Mouse (Mus musculus) adrenal gland, postnatal 10 days (tissue): ENCODE results near the gene Trim30c. TPM values are rescaled to one million over a fixed set of nuclear protein-coding genes. Genes with fewer than 3 reads are reported as not detected.
"Not testable (repeated sequence)": the region's sequence is repeated elsewhere in the genome, so short reads cannot be mapped to it uniquely, and the experiment has no call there.

Experiments
- DNase-seq: peaks from one replicate; pipeline ENCODE4 v3.0.0; 2021; ENCODE audit warnings: mixed read lengths
- long read RNA-seq, 2 experiments: library from polyadenylated mRNA; stranded (forward); transcript quantifications; one replicate each; pipeline ENCODE4 v2.0.0; 2021
- total RNA-seq, 2 experiments: library from RNA; stranded (reverse); gene quantifications; 2 replicates each; pipeline ENCODE4 v1.2.3; 2021

Trim30c gene
- total RNA-seq, result under 1 TPM in 1 of 2 experiments, not detected in 1; 0.18 TPM
- long read RNA-seq, experiment 1, result 0 reads
- long read RNA-seq, experiment 2, result 0 reads

GRCm38 (mm10) chr7:104400698-104401097, at the start of gene Trim30c:
Gene Trim30c, minus strand, starts transcription at chr7:104400837.
- DNase-seq, result no peak

GRCm38 (mm10) chr7:104445961-104446645, 45.5 kb upstream of the Trim30c start:
- peak; percentile 15 for DNase-seq

GRCm38 (mm10) chr7:104404460-104404950, 3.9 kb upstream of the Trim30c start:
- no peak for DNase-seq

DNA sequence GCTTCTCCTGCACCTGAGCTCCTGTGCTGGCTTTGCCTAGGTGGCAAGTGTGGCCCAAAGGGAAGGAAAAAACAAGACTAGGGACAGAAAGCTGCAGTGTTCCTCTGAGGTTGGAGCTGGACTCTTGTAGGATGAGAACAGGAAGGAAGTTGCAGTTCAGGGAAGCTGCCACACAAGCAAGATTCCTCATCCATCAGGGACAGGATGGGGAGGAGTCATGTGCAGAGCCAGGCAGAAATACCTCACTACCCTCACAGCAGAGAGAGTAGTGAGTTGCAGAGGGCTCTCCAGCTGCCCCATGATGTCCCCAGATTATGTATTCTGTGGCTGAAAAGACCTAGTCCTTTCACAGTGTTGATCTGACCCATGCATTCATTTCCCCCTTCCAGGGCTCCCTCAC, 503 bp upstream of the Trim30c start:
- DNase-seq, result no peak

- DNase-seq, result no peak
Observed at GRCm38 (mm10) chr7:104398492-104398891, 2.1 kb downstream of the Trim30c start.

- no peak for DNase-seq
Observed at GRCm38 (mm10) chr7:104369736-104370414, 30.8 kb downstream of the Trim30c start, which contains the start of gene Trim30b. Gene Trim30b, minus strand, starts transcription at chr7:104369884.

DNA sequence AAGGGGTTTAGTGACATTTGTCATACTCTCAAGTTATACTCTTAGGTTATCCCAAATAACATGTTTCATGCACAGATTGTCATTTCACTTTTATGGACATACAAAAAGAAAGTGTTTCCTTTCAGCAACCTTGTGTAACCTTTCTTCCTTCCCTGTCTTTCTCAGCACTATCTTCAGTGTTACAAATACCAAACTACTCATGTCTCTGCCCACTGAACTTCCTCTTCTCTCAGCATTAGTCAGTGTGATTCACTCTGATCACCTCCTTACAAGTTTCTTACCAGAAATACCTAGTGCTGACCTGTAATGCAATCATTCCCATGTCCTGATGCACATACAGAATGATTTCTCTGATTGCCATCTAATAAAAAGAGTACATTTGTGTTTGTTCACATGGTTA, 34.3 kb downstream of the Trim30c start:
- DNase-seq, result no peak

GRCm38 (mm10) chr7:104353600-104353967, 47.1 kb downstream of the Trim30c start:
- no peak for DNase-seq

GRCm38 (mm10) chr7:104352717-104353599, 47.7 kb downstream of the Trim30c start, which contains the start of gene Trim12c:
Gene Trim12c, minus strand, starts transcription at chr7:104353362.
- peak; percentile 79 for DNase-seq

GRCm38 (mm10) chr7:104348043-104348442, 52.6 kb downstream of the Trim30c start:
- DNase-seq, result not testable (repeated sequence)

DNA sequence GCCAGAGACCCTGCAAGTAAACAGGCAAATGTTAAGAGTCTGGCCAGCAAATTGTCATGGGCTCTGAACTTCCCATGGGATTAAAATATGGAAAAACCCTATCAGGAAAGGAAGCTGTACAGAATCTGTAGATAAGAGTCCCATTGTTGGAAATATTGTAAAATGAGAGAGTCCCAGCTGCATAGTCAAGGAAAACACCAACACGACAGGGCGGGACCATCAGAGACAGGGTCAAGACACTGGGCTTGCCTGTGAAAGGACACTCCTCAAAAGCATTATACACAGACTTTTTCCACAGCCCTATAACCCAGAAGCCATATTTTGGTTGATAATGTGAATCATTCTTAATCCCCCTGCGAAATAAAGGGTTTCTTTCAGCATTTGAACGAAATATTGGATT, 59.9 kb downstream of the Trim30c start:
- not testable (repeated sequence) for DNase-seq

DNA sequence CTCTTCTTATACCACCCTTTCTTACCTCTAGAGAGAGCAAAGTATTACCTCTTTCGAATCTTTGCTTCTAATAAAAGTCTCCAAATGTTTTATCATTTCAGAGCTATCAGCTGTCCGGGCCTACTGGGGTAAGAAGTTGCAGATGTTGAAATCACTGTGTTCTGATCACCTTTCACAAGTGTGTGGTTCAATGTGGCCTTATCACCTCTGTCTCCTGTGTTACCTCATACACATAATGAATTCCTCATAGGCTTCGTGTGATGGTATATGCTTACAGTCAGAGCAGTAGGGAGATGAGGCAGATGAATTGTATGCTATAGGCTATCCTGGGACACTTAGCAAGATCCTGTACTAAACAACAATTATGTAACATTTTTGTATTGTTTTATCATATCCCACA, 65.1 kb downstream of the Trim30c start:
- not testable (repeated sequence) for DNase-seq

Other genes with a start within 250 kb of the Trim30c start
- not detected for gene Olfm5, start 236.0 kb downstream of the Trim30c start, total RNA-seq
- not detected for gene Olfr648, start 217.4 kb downstream of the Trim30c start, total RNA-seq
- not detected for gene Olfr649, start 204.9 kb downstream of the Trim30c start, total RNA-seq
- 1 to 10 TPM in 1 of 2 experiments, under 1 TPM in 1; 0.33 to 1.7 TPM for gene Trim6, start 182.0 kb downstream of the Trim30c start, total RNA-seq
- gene Trim34a, start 156.4 kb downstream of the Trim30c start, total RNA-seq, result 1 to 10 TPM; 5.4 to 8.3 TPM
- 1 to 10 TPM; 3.7 to 4.5 TPM for gene Trim5, start 112.7 kb downstream of the Trim30c start, total RNA-seq
- gene Trim12a, start 85.4 kb downstream of the Trim30c start, total RNA-seq, result 10 to 100 TPM in 1 of 2 experiments, 1 to 10 TPM in 1; 7.2 to 15.9 TPM
- gene Trim34b, start 71.4 kb downstream of the Trim30c start, total RNA-seq, result under 1 TPM; 0.21 to 0.69 TPM
- gene Trim12c, start 47.5 kb downstream of the Trim30c start, total RNA-seq, result 10 to 100 TPM in 1 of 2 experiments, 1 to 10 TPM in 1; 7.1 to 11.7 TPM
- under 1 TPM; 0.21 to 0.39 TPM for gene Trim30b, start 31.0 kb downstream of the Trim30c start, total RNA-seq
- 1 to 10 TPM; 4.2 TPM for gene Trim30a, start 64.4 kb upstream of the Trim30c start, total RNA-seq
- gene Trim30d, start 107.0 kb upstream of the Trim30c start, total RNA-seq, result 1 to 10 TPM; 3.3 to 5.3 TPM
- not detected for gene Olfr651, start 149.3 kb upstream of the Trim30c start, total RNA-seq
- gene Olfr652, start 160.1 kb upstream of the Trim30c start, total RNA-seq, result not detected
- gene Olfr653, start 176.5 kb upstream of the Trim30c start, total RNA-seq, result not detected
- not detected for gene Olfr654, start 186.2 kb upstream of the Trim30c start, total RNA-seq
- gene Olfr655, start 200.9 kb upstream of the Trim30c start, total RNA-seq, result not detected
- under 1 TPM in 1 of 2 experiments, not detected in 1; 0.06 TPM for gene Olfr656, start 213.1 kb upstream of the Trim30c start, total RNA-seq
- not detected for gene Olfr657, start 224.0 kb upstream of the Trim30c start, total RNA-seq
- not detected for gene Olfr658, start 246.5 kb upstream of the Trim30c start, total RNA-seq